Mouse (Mus musculus): ENCODE measurements around the gene Fermt1. TPM values are rescaled to one million over a fixed set of nuclear protein-coding genes. Genes with fewer than 3 reads are reported as not detected.

The Fermt1 gene
- polyA plus RNA-seq, 1 experiment = 4.2 TPM

GRCm38 (mm10) chr2:132923290-132924085, 22.2 kb downstream of the Fermt1 start:
- Histone ChIP-seq H3K27me3 (ENCODE audit: control insufficient read depth, insufficient read depth, low read length) (no peaks in the 10 kb centered on the region), H3K4me3 (ENCODE audit: control insufficient read depth, insufficient read depth, low read length) (no peak overlapping the region), H3K4me1 (replicated peaks; ENCODE audit: control insufficient read depth, insufficient read depth, low read length) (no peaks in the 10 kb centered on the region), H3K27ac (ENCODE audit: control insufficient read depth, insufficient read depth, low read length) (no peak overlapping the region), H3K36me3 (ENCODE audit: control insufficient read depth, insufficient read depth, low read length) (no peaks in the 10 kb centered on the region)
- WGBS = 64% methylated on average over 8 of the region's 8 CpGs
- TF ChIP-seq POLR2A (IDR thresholded peaks at IDR 0.05; ENCODE audit: control insufficient read depth, extremely low read depth, insufficient read depth, low read length, poor library complexity) (no peak), CTCF (IDR thresholded peaks at IDR 0.05; ENCODE audit: borderline replicate concordance, control insufficient read depth, extremely low read depth, insufficient read depth, low read length, poor library complexity) (no peak)
- DNase-seq = no peak

GRCm38 (mm10) chr2:132922076-132922873, 23.4 kb downstream of the Fermt1 start:
- TF ChIP-seq POLR2A (IDR thresholded peaks at IDR 0.05; ENCODE audit: control insufficient read depth, extremely low read depth, insufficient read depth, low read length, poor library complexity) = no peak
- no peak for TF ChIP-seq CTCF (IDR thresholded peaks at IDR 0.05; ENCODE audit: borderline replicate concordance, control insufficient read depth, extremely low read depth, insufficient read depth, low read length, poor library complexity)
- no peaks in the 10 kb centered on the region for H3K27me3 ChIP-seq (ENCODE audit: control insufficient read depth, insufficient read depth, low read length)
- H3K27ac ChIP-seq (ENCODE audit: control insufficient read depth, insufficient read depth, low read length) = no peak overlapping the region
- H3K4me3 ChIP-seq (ENCODE audit: control insufficient read depth, insufficient read depth, low read length) = no peak overlapping the region
- H3K4me1 ChIP-seq (replicated peaks; ENCODE audit: control insufficient read depth, insufficient read depth, low read length) = no peaks in the 10 kb centered on the region
- no peak for DNase-seq
- WGBS = 85% methylated on average over 9 of the region's 9 CpGs
- H3K36me3 ChIP-seq (ENCODE audit: control insufficient read depth, insufficient read depth, low read length) = no peaks in the 10 kb centered on the region

GRCm38 (mm10) chr2:132914785-132915184, 30.9 kb downstream of the Fermt1 start:
- Histone ChIP-seq H3K27me3 (ENCODE audit: control insufficient read depth, insufficient read depth, low read length) (no peaks in the 10 kb centered on the region), H3K27ac (ENCODE audit: control insufficient read depth, insufficient read depth, low read length) (no peak overlapping the region), H3K4me3 (ENCODE audit: control insufficient read depth, insufficient read depth, low read length) (no peak overlapping the region), H3K4me1 (replicated peaks; ENCODE audit: control insufficient read depth, insufficient read depth, low read length) (no peaks in the 10 kb centered on the region), H3K36me3 (ENCODE audit: control insufficient read depth, insufficient read depth, low read length) (no peaks in the 10 kb centered on the region)
- 83% methylated on average over 1 of the region's 1 CpGs for WGBS
- no peak for TF ChIP-seq POLR2A (IDR thresholded peaks at IDR 0.05; ENCODE audit: control insufficient read depth, extremely low read depth, insufficient read depth, low read length, poor library complexity)
- no peak for TF ChIP-seq CTCF (IDR thresholded peaks at IDR 0.05; ENCODE audit: borderline replicate concordance, control insufficient read depth, extremely low read depth, insufficient read depth, low read length, poor library complexity)
- no peak for DNase-seq

- H3K27ac ChIP-seq (ENCODE audit: control insufficient read depth, insufficient read depth, low read length) = no peak overlapping the region
- H3K4me3 ChIP-seq (ENCODE audit: control insufficient read depth, insufficient read depth, low read length) = no peak overlapping the region
- WGBS = 22% methylated on average over 8 of the region's 8 CpGs
- no peaks in the 10 kb centered on the region for H3K4me1 ChIP-seq (replicated peaks; ENCODE audit: control insufficient read depth, insufficient read depth, low read length)
- DNase-seq = peak; percentile 27
- H3K36me3 ChIP-seq (ENCODE audit: control insufficient read depth, insufficient read depth, low read length) = no peaks in the 10 kb centered on the region
- no peak for TF ChIP-seq POLR2A (IDR thresholded peaks at IDR 0.05; ENCODE audit: control insufficient read depth, extremely low read depth, insufficient read depth, low read length, poor library complexity)
- no peak for TF ChIP-seq CTCF (IDR thresholded peaks at IDR 0.05; ENCODE audit: borderline replicate concordance, control insufficient read depth, extremely low read depth, insufficient read depth, low read length, poor library complexity)
- no peaks in the 10 kb centered on the region for H3K27me3 ChIP-seq (ENCODE audit: control insufficient read depth, insufficient read depth, low read length)
These were observed 38.9 kb downstream of the Fermt1 start for GRCm38 (mm10) chr2:132906763-132907162.

GRCm38 (mm10) chr2:132904961-132905360, 40.7 kb downstream of the Fermt1 start:
- Histone ChIP-seq H3K27ac (ENCODE audit: control insufficient read depth, insufficient read depth, low read length) (no peak overlapping the region), H3K36me3 (ENCODE audit: control insufficient read depth, insufficient read depth, low read length) (no peaks in the 10 kb centered on the region), H3K27me3 (ENCODE audit: control insufficient read depth, insufficient read depth, low read length) (no peaks in the 10 kb centered on the region), H3K4me1 (replicated peaks; ENCODE audit: control insufficient read depth, insufficient read depth, low read length) (no peaks in the 10 kb centered on the region), H3K4me3 (ENCODE audit: control insufficient read depth, insufficient read depth, low read length) (no peak overlapping the region)
- DNase-seq = no peak
- WGBS = 70% methylated on average over 2 of the region's 2 CpGs
- TF ChIP-seq CTCF (IDR thresholded peaks at IDR 0.05; ENCODE audit: borderline replicate concordance, control insufficient read depth, extremely low read depth, insufficient read depth, low read length, poor library complexity) (no peak), POLR2A (IDR thresholded peaks at IDR 0.05; ENCODE audit: control insufficient read depth, extremely low read depth, insufficient read depth, low read length, poor library complexity) (no peak)

- DNase-seq = peak; percentile 27
- Histone ChIP-seq H3K27me3 (ENCODE audit: control insufficient read depth, insufficient read depth, low read length) (no peaks in the 10 kb centered on the region), H3K4me3 (ENCODE audit: control insufficient read depth, insufficient read depth, low read length) (no peak overlapping the region), H3K27ac (ENCODE audit: control insufficient read depth, insufficient read depth, low read length) (no peak overlapping the region), H3K36me3 (ENCODE audit: control insufficient read depth, insufficient read depth, low read length) (no peaks in the 10 kb centered on the region), H3K4me1 (replicated peaks; ENCODE audit: control insufficient read depth, insufficient read depth, low read length) (no peaks in the 10 kb centered on the region)
- WGBS = 36% methylated on average over 3 of the region's 3 CpGs
- TF ChIP-seq POLR2A (IDR thresholded peaks at IDR 0.05; ENCODE audit: control insufficient read depth, extremely low read depth, insufficient read depth, low read length, poor library complexity) (no peak), CTCF (IDR thresholded peaks at IDR 0.05; ENCODE audit: borderline replicate concordance, control insufficient read depth, extremely low read depth, insufficient read depth, low read length, poor library complexity) (no peak)
These were observed 42.2 kb downstream of the Fermt1 start for GRCm38 (mm10) chr2:132903498-132903897.

All from thymus, adult 2 months (tissue).